Mouse (Mus musculus): ENCODE results near the gene Abcd3. TPM values are rescaled to one million over a fixed set of nuclear protein-coding genes. Genes with fewer than 3 reads are reported as not detected.
A peak's percentile ranks its signal among the peaks of the same experiment; 100 is the strongest.
"Not testable (repeated sequence)": the region's sequence is repeated elsewhere in the genome, so short reads cannot be mapped to it uniquely, and the experiment has no call there.

The Abcd3 gene
- polyA plus RNA-seq, 1 experiment from 2014 or later, result 59.0 TPM

- peaks cover 45% of the 10 kb centered on the region for H3K36me3 ChIP-seq
- no peak overlapping the region for H3K9ac ChIP-seq (replicated peaks)
- H3K9me3 ChIP-seq, result no peaks in the 10 kb centered on the region
- H3K4me2 ChIP-seq (replicated peaks), result no peak overlapping the region
- ATAC-seq (ENCODE audit: low FRiP score, low read depth), result peak; percentile 76; the same call in 1 of the 2 replicates
- H3K27me3 ChIP-seq, result no peaks in the 10 kb centered on the region
- no peak overlapping the region for H3K27ac ChIP-seq (replicated peaks)
- WGBS, result 62% methylated on average over 4 of the region's 4 CpGs
- no peaks in the 10 kb centered on the region for H3K4me1 ChIP-seq
- no peak overlapping the region for H3K4me3 ChIP-seq
These were observed 52.8 kb downstream of the Abcd3 start for GRCm38 (mm10) chr3:121762056-121762852.

DNA sequence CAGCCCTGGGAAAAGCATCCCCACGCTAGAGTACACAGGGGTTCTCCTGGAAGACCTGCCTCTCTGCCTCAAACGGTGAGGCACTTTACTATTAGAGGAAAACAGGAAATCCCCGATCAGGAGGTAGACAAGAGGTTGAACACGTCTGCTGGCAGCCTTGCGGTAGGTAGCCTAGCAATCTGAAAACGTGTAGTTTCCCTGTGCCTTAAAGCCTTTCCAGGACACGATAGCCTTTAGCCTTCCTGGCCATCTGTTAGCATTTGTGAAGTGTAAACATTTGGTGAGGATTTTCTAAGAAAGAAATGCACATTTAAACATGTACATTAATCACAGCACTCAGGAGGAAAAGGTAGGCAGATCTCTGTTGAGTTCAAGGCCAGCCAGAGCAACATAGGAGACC is 56.7 kb downstream of the Abcd3 start:
- H3K4me2 ChIP-seq (replicated peaks), result no peak overlapping the region
- H3K9me3 ChIP-seq, result no peaks in the 10 kb centered on the region
- H3K9ac ChIP-seq (replicated peaks), result no peak overlapping the region
- H3K4me1 ChIP-seq, result peaks cover 10% of the 10 kb centered on the region
- no peak for ATAC-seq (ENCODE audit: low FRiP score, low read depth)
- H3K36me3 ChIP-seq, result peaks cover 14% of the 10 kb centered on the region; the same call in 1 of the 2 replicates
- no peak overlapping the region for H3K27ac ChIP-seq (replicated peaks)
- 68% methylated on average over 7 of the region's 7 CpGs for WGBS
- H3K4me3 ChIP-seq, result no peak overlapping the region
- no peaks in the 10 kb centered on the region for H3K27me3 ChIP-seq

DNA sequence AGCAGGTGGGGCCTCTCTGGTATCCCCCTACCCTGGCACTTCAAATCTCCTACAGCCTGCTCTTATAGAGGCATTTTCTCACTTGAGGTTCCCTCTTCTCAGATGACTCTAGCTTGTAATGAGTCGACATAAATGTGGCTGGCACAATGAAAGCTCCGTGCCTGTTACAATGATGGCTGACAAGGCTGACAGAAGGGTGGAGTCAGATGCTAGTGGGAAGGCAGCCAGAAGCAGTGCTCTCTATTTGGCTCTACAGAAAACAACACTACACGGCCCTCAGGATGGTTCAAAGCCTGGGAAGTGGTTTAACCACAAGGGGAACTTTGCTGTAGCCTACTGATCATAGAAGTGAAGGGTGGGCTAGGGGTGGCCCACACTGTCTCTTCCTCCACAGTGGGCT is 60.0 kb downstream of the Abcd3 start:
- peaks cover 10% of the 10 kb centered on the region for H3K4me1 ChIP-seq
- H3K27ac ChIP-seq (replicated peaks), result no peak overlapping the region
- H3K9ac ChIP-seq (replicated peaks), result no peak overlapping the region

GRCm38 (mm10) chr3:121754319-121755090 is 60.6 kb downstream of the Abcd3 start:
- not testable (repeated sequence) for H3K9ac ChIP-seq (replicated peaks); H3K4me3 ChIP-seq; H3K27me3 ChIP-seq; H3K9me3 ChIP-seq; H3K36me3 ChIP-seq; H3K4me2 ChIP-seq (replicated peaks); ATAC-seq (ENCODE audit: low FRiP score, low read depth); H3K27ac ChIP-seq (replicated peaks)
- peaks cover 10% of the 10 kb centered on the region for H3K4me1 ChIP-seq
- WGBS, result 87% methylated on average over 10 of the region's 10 CpGs

More for the DNA sequence above, 60.0 kb downstream of the Abcd3 start:
- Histone ChIP-seq H3K27me3 (no peaks in the 10 kb centered on the region), H3K9me3 (no peaks in the 10 kb centered on the region), H3K4me3 (no peak overlapping the region), H3K36me3 (peaks cover 10% of the 10 kb centered on the region; the same call in 1 of the 2 replicates), H3K4me2 (replicated peaks) (no peak overlapping the region)
- ATAC-seq (ENCODE audit: low FRiP score, low read depth), result peak; percentile 58; the same call in 1 of the 2 replicates
- WGBS, result 43% methylated on average over 3 of the region's 3 CpGs

DNA sequence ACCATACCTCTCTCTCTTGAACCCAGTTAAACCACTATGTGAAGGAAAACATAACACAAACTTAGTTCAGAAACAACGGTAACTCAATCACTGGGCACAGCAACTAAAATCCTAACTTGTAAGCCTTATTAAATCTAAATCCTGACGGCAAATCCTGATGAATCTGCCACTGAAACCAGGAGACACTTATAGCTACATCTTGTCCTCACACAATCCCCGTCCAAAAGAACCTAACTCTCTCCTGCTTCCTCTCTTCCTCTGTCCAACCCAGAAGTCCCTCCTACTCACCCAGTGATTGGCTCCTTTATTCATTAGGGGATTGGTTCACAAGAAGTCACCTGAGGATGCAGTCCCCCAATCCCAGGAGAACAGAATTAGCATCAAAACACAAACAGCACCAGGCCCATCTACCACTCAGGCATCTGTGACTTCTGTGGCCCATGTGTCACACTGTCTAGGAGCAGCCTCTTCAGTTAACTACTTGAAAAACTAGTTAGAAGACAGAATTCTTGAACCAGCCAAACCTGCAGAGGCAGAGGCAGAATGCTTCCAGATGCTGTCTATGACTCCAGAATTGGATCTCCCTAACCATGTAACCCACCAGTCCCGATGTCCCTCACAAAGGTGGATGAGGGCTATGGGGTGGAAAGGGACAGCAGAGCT is 73.8 kb downstream of the Abcd3 start:
- not testable (repeated sequence) for H3K36me3 ChIP-seq; H3K9me3 ChIP-seq; H3K4me2 ChIP-seq (replicated peaks); H3K4me1 ChIP-seq; H3K27ac ChIP-seq (replicated peaks); H3K4me3 ChIP-seq; H3K9ac ChIP-seq (replicated peaks); H3K27me3 ChIP-seq; ATAC-seq (ENCODE audit: low FRiP score, low read depth)
- 88% methylated on average over 4 of the region's 4 CpGs for WGBS

- 78% methylated on average over 17 of the region's 17 CpGs for WGBS
- ATAC-seq (ENCODE audit: low FRiP score, low read depth), result no peak
- H3K9ac ChIP-seq (replicated peaks), result no peak overlapping the region
These were observed 75.5 kb downstream of the Abcd3 start for GRCm38 (mm10) chr3:121739489-121740213.

GRCm38 (mm10) chr3:121738742-121739342 is 76.3 kb downstream of the Abcd3 start:
- no peak overlapping the region for H3K9ac ChIP-seq (replicated peaks)
- H3K4me3 ChIP-seq, result no peak overlapping the region
- no peak for ATAC-seq (ENCODE audit: low FRiP score, low read depth)
- no peaks in the 10 kb centered on the region for H3K9me3 ChIP-seq
- WGBS, result 80% methylated on average over 9 of the region's 9 CpGs
- peaks cover 7% of the 10 kb centered on the region for H3K4me1 ChIP-seq
- no peaks in the 10 kb centered on the region for H3K36me3 ChIP-seq
- no peak overlapping the region for H3K4me2 ChIP-seq (replicated peaks)
- no peaks in the 10 kb centered on the region for H3K27me3 ChIP-seq
- H3K27ac ChIP-seq (replicated peaks), result no peak overlapping the region

More at GRCm38 (mm10) chr3:121739489-121740213, 75.5 kb downstream of the Abcd3 start:
- H3K36me3 ChIP-seq, result no peaks in the 10 kb centered on the region
- peaks cover 7% of the 10 kb centered on the region for H3K4me1 ChIP-seq
- no peak overlapping the region for H3K27ac ChIP-seq (replicated peaks)
- H3K4me2 ChIP-seq (replicated peaks), result no peak overlapping the region
- peaks cover 6% of the 10 kb centered on the region; the same call in 1 of the 2 replicates for H3K9me3 ChIP-seq
- no peak overlapping the region for H3K4me3 ChIP-seq
- no peaks in the 10 kb centered on the region for H3K27me3 ChIP-seq

DNA sequence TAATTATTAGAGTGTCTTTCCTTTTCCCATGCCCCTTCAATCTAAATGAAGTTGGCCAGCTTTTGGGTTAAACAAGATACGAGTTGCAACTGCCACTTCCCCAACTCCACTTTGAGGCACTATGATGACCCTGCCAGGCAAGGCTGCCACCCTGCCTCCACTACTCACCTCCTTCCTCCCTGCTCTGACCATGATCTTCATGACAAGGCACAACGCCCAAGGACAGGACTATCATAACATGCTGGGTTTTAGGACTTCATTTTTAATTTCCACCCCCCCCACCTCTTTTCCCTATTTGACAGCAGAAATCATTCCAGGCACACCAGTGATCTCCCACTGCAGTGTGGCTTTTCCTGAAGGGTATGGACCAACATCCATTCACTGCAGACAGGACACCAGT is 77.2 kb downstream of the Abcd3 start:
- no peak for ATAC-seq (ENCODE audit: low FRiP score, low read depth)
- Histone ChIP-seq H3K36me3 (no peaks in the 10 kb centered on the region), H3K9me3 (no peaks in the 10 kb centered on the region), H3K4me2 (replicated peaks) (no peak overlapping the region), H3K27me3 (no peaks in the 10 kb centered on the region), H3K27ac (replicated peaks) (no peak overlapping the region), H3K4me3 (no peak overlapping the region), H3K9ac (replicated peaks) (no peak overlapping the region), H3K4me1 (peaks cover 7% of the 10 kb centered on the region)
- 65% methylated on average over 2 of the region's 2 CpGs for WGBS

- H3K27ac ChIP-seq (replicated peaks), result no peak overlapping the region
- peaks cover 7% of the 10 kb centered on the region for H3K4me1 ChIP-seq
- WGBS, result 13% methylated on average over 1 of the region's 1 CpGs
- no peak overlapping the region for H3K9ac ChIP-seq (replicated peaks)
- H3K4me3 ChIP-seq, result no peak overlapping the region
- no peak for ATAC-seq (ENCODE audit: low FRiP score, low read depth)
- H3K27me3 ChIP-seq, result no peaks in the 10 kb centered on the region
- no peak overlapping the region for H3K4me2 ChIP-seq (replicated peaks)
- no peaks in the 10 kb centered on the region for H3K36me3 ChIP-seq
- no peaks in the 10 kb centered on the region for H3K9me3 ChIP-seq
These were observed 77.6 kb downstream of the Abcd3 start for GRCm38 (mm10) chr3:121737453-121737852.

GRCm38 (mm10) chr3:121736025-121736744 is 78.9 kb downstream of the Abcd3 start:
- Histone ChIP-seq H3K27ac (replicated peaks) (no peak overlapping the region), H3K4me1 (peaks cover 7% of the 10 kb centered on the region), H3K9ac (replicated peaks) (no peak overlapping the region), H3K4me3 (no peak overlapping the region), H3K36me3 (no peaks in the 10 kb centered on the region), H3K4me2 (replicated peaks) (0 out of 2 replicates have a peak overlapping the region, but pooled peaks have one; percentile 1), H3K27me3 (no peaks in the 10 kb centered on the region), H3K9me3 (no peaks in the 10 kb centered on the region)
- ATAC-seq (ENCODE audit: low FRiP score, low read depth), result peak; percentile 79
- 36% methylated on average over 18 of the region's 18 CpGs for whole genome bisulfite sequencing

GRCm38 (mm10) chr3:121735542-121735941 is 79.6 kb downstream of the Abcd3 start:
- no peaks in the 10 kb centered on the region for H3K36me3 ChIP-seq
- H3K27me3 ChIP-seq, result no peaks in the 10 kb centered on the region
- H3K4me3 ChIP-seq, result no peak overlapping the region
- no peaks in the 10 kb centered on the region for H3K9me3 ChIP-seq
- H3K9ac ChIP-seq (replicated peaks), result no peak overlapping the region
- ATAC-seq (ENCODE audit: low FRiP score, low read depth), result no peak
- no peak overlapping the region for H3K27ac ChIP-seq (replicated peaks)
- H3K4me2 ChIP-seq (replicated peaks), result no peak overlapping the region
- 55% methylated on average over 7 of the region's 7 CpGs for WGBS
- H3K4me1 ChIP-seq, result peaks cover 7% of the 10 kb centered on the region
